Mouse (Mus musculus): Measurements from ENCODE around the gene Cdkal1.

The Cdkal1 gene

GRCm38 (mm10) chr13:29590164-29590563 lies 265.3 kb downstream of the Cdkal1 start:
- no peak for DNase-seq (ENCODE audit: low read depth, low spot score)

GRCm38 (mm10) chr13:29588693-29589092 lies 266.8 kb downstream of the Cdkal1 start:
- no peak for DNase-seq (ENCODE audit: low read depth, low spot score)

- DNase-seq (ENCODE audit: low read depth, low spot score) = peak; percentile 44
These were observed 273.4 kb downstream of the Cdkal1 start for GRCm38 (mm10) chr13:29581762-29582700.

- no peak for DNase-seq (ENCODE audit: low read depth, low spot score)
These were observed 274.7 kb downstream of the Cdkal1 start for GRCm38 (mm10) chr13:29580780-29581179.

DNA sequence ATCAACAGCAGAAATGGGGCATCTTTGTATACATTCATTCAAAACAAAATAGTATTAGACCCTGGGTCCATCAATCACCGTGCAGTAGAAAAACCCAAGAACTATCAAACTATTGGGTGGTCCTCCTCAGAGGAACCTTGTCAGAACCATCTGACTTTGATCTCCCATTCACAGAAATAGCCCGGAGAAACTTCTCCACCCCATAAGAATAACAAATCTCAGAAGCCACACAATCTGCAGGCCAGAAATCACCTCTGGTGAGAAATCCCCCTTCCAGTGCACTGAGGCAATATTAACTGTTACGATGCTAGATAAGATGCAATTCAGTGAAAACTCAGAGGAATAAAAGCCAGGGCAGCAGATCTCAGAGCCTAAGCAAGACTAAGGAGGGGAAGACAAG lies 275.5 kb downstream of the Cdkal1 start:
- no peak for DNase-seq (ENCODE audit: low read depth, low spot score)

GRCm38 (mm10) chr13:29578621-29579020 lies 276.9 kb downstream of the Cdkal1 start:
- no peak for DNase-seq (ENCODE audit: low read depth, low spot score)

GRCm38 (mm10) chr13:29574784-29575183 lies 280.7 kb downstream of the Cdkal1 start:
- DNase-seq (ENCODE audit: low read depth, low spot score) = no peak

DNA sequence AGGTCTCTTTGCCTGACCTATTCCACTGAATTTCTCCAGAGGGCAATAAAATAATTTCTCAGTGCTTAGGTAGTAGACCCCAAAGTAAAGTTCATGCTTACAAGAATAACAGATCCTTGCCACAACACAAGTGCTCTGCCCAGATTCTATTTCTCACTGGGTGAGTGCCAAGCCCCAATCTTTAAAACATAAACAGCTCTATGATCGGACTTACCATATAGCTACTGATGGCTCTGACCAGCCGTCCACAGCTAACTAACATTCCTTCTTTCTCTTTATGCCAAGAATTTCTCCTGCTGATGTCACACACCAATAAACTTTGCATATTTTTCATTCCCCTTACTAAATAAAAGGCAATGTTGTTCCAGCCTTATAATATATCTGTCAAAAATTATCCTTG lies 283.0 kb downstream of the Cdkal1 start:
- DNase-seq (ENCODE audit: low read depth, low spot score) = no peak

- peak; percentile 75 for DNase-seq (ENCODE audit: low read depth, low spot score)
These were observed 289.8 kb downstream of the Cdkal1 start for GRCm38 (mm10) chr13:29565710-29566109.

DNA sequence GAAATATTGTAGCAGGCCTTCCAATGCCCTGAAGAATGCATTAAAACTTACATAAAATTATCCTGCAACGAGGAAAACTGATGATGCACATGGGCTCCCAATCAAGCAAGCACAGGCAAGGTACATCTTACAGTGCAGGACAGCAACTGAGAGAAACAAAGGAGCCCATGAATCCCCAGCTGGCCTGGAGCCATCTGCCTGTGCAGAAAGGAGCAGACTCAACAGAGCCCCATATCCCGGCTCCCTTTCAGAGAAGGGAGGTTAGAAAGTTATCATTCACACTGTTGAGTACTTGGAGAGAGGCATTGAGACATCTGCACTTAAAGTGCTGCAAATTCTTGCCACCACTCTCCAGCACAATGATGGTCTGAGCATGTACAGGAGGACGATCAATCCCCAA lies 296.3 kb downstream of the Cdkal1 start:
- no peak for DNase-seq (ENCODE audit: low read depth, low spot score)

DNA sequence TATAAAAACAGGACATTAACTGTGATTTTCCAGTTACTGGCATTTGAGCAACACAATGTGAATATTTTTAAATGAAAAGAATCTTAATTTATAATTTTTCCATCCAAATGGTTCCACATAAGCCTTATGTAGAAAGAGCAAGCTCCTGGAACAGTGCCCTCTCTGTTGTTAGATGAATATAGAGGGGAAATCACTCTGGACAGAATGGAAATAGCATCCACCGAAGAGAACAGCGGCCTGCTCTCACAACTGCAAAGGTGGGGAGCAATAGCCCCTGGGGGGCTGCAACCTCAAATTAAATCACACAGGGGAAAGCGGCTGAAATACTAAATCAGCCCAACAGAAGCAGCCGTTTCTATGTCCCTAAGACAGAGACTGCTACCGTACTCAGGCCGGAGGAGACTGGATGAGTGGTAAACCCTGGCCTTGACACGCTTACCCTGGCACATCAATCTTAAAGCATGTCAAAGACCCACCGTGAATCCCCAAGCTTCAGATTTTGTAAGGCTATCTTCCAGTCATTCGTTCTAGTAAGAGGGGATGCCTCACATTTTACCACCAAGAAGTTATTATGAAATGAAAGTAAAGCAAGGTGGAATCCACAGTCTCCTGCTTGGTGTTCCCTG lies 300.2 kb downstream of the Cdkal1 start:
- DNase-seq (ENCODE audit: low read depth, low spot score) = peak; percentile 40

- no peak for DNase-seq (ENCODE audit: low read depth, low spot score)
These were observed 301.7 kb downstream of the Cdkal1 start for GRCm38 (mm10) chr13:29553792-29554191.

DNA sequence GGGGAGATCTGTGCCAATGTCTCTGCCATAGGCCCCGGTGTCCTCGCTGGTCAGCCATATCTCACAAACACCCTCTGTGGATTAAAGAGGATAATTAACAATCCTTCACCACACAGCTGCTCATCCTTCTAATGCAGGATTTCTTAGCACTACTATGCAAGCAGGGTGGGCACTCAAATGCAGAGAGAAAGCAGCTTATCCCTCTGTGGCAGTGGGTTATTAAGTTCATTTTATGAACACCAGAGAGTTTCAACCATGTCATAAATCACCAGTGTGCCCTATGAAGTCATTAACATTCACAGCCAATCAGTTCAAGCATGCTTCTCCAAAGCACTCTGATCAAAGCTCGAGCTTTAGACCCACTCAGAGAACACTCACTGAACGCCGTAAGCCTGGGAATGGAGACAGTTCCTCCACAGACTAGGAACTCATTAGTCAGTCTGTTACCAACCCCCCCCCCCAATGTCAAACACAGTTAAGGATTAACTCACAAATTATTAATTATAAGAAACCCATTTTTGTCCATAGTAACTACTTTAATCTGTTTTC lies 303.1 kb downstream of the Cdkal1 start:
- no peak for DNase-seq (ENCODE audit: low read depth, low spot score)

DNA sequence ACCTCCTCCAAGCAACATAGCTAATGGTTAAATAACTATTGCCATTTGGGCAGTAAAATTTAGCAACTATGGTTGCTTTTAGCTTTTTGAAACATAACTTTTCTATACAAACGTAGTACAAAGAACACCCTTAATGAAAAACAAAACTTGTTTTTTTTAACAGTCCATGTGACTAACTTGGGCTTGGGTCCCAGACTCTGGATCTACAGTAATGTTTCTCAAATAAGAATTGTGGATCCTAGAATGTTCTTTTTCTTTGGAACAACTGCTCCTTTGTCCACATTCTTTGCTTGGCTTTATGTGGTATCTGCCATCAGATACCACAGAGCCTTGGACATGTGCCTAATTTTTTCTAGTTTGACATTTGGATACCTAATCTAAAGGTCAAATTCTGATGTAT lies 304.6 kb downstream of the Cdkal1 start:
- peak; percentile 36 for DNase-seq (ENCODE audit: low read depth, low spot score)

DNA sequence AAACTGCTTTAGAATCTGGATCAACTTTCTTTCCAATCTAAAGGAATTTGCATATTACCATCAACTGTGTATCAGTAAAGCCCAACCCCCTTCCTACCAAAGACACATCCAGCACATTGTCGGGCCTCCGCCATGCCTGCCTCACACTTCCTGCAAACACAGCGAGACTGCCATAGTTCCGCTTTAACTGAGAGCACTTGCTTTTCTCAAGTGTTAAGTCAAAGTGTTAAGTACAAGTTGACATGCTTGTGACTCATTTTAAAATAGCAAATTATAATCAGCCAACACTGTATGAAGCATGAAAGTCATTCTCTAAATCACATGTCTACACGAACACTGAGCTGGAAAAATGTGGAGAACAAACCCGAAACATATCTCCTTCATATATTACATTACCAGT lies 305.3 kb downstream of the Cdkal1 start:
- DNase-seq (ENCODE audit: low read depth, low spot score) = peak; percentile 54

DNA sequence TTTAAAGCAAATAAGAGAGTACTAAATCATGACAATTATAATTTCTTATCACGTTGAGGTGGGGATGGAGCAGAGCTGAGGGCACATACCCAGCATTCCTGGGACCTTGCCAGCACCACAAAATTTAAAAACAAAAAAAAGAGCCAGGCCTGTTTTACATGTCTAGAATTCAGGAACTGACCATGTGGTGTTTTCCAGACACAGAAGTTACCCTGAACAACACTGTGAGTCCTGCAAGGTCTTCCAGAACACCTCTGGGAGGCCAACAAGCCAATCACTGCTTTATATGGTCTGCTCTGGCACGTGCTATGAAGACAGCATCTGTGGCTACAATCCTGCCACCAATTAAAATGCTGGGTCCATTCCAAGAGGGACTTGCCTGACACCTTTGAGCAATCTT lies 305.7 kb downstream of the Cdkal1 start:
- DNase-seq (ENCODE audit: low read depth, low spot score) = peak; percentile 24

DNA sequence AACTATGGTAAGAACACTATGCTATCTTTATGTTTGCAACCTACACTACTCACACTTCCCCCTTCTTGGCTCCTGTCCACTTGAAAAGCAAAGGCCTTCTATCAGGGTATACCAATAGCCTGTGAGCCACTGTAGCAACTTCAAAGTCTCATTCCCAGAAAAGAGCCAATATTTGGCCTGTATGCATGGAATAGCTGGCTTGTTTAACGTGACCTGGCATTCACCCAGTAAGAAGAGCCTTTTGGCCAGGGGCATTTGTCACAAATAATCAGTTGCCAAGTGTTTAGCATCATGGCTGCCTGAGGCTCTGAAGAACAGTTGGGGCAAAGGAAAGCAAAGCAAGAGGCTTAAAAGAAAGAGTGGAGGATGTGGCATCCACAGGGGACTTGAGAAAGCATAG lies 317.6 kb downstream of the Cdkal1 start:
- peak; percentile 63 for DNase-seq (ENCODE audit: low read depth, low spot score)

- DNase-seq (ENCODE audit: low read depth, low spot score) = no peak
These were observed 321.9 kb downstream of the Cdkal1 start for GRCm38 (mm10) chr13:29533586-29533985.

- DNase-seq (ENCODE audit: low read depth, low spot score) = no peak
These were observed 327.1 kb downstream of the Cdkal1 start for GRCm38 (mm10) chr13:29528344-29528743.

- DNase-seq (ENCODE audit: low read depth, low spot score) = no peak
These were observed 334.2 kb downstream of the Cdkal1 start for GRCm38 (mm10) chr13:29521321-29521720.

DNA sequence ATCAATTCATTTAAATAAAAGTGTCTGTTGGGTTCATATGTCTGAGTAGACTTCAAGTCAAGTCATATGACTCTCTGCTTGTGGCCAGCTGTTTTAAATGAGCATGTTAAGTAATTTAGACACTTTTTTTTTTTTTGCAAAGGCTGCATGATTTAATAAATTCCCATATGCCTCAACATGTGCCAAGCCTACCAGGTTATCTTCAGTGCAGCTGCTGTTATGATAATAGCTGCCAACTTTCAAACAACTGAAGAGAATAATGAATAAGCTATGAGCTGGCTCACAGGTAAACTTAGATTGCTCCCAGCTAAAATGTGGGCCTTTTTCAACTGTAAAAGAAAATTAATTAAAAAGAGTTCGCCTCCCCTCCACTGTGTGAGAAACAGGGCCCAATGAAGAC lies 341.4 kb downstream of the Cdkal1 start:
- peak; percentile 46 for DNase-seq (ENCODE audit: low read depth, low spot score)

DNA sequence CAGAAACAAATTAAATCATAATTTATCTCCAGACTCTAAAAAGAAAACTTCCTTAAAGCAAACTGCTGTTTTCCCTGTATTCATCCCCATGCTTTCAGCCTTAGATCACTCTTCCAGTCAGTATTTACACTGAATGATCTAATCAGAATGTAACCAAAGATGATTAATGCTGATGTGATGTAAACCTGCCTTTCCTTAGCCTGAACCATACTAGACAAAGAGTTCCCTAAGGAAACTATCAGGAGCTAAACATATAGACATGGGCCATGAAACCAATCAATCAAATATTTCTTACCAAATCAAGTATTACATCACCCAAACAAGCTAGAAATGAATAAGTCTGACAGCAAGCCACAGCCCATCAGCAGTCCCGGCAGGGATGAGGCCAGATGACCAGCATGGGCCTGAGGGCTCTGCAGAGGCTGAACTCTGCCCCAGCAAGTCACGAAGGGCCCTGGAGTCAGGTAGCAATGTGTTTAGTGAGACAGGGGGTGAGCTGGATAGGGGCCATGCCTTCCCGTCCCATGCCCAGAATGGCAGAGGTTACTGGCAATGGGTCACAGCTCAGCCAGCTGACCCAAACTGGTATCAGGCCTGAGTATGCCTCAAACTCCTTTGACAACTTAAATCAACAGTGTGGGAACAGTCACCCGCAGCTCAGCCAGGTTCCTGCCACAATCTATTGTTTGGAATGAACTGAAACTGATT lies 350.5 kb downstream of the Cdkal1 start:
- no peak for DNase-seq (ENCODE audit: low read depth, low spot score)
